ENCODE assay signal across 8 mouse cellular contexts in the genomic region with DNA sequence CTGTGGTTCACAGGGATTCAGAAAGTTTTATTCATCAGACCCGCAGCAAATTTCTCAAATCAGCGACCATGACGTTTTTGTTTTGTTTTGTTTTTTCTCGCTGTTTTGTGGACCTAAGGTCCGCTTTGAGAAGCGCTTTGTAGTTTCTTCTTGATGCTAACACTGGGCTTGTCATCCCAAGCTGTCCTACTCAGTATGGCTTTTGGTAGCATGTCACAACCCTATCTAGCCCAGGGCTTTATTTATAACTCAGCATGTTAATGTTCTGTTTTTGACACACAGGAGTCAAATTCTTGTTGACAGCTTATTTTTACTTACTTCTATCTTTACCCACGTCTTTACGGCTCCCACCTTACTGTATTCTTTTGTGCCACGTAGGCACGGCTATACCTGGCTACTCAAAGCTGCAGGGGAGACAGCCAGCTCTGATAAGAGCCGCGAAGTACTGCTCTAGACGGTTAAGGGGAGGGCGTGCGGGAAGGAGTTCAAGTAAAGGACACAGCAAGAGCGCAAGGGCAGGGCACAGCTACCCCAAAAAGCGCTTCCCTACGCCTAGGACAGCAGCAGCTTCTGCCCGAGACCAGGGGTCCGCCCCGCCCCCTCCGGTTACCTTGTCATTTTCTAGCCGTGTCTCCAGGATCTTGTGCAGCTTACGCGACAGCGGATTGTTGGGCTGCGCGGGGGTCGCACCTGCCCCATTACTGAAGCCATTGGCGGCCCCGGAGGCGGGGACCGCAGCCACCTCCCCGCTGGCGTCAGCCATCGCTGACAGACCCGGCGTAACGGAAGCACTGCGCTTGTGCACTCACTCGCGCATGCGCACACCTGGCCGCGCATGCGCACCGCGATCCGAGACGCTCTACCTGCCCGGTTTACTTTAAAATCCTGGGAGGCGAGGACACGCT. TPM values are rescaled to one million over a fixed set of nuclear protein-coding genes. Genes with fewer than 3 reads are reported as not detected.
DNase-seq lines count a peak whose midpoint lies in the region; ATAC-seq and TF ChIP-seq lines count a peak whose summit lies in the region.

Gene Cog6 (minus strand): TSS at position 802 of the 905 bp plus-strand sequence.

- H3K4me1 ChIP-seq in cortical plate, adult 2 months (ENCODE audit: control insufficient read depth, insufficient read depth, low read length) = peaks cover 2% of the 10 kb centered on the region; the same call in 1 of the 2 replicates

- peak within 1 kb of the TSS; percentile 86 for H3K4me3 ChIP-seq in cortical plate, adult 2 months (ENCODE audit: insufficient read depth, low read length)

- no peak within 1 kb of the TSS for H3K27ac ChIP-seq in cortical plate, adult 2 months (ENCODE audit: insufficient read depth, low read length)

- peak; percentile 91 for ATAC-seq in activated CD4-positive, CD25-positive, alpha-beta regulatory T cell, adult 4 months
- ATAC-seq in megakaryocyte progenitor cell, adult 5-6 weeks (replicated peaks; ENCODE audit: poor library complexity) = peak; percentile 96

- DNase-seq in gastrocnemius, postnatal 10 days = peak; percentile 82
- peak; percentile 94 for DNase-seq in induced T-regulatory cell, adult 2 months (ENCODE audit: low read depth)
- peak; percentile 54 to 84 for DNase-seq in left cerebral cortex, adult 9 months (ENCODE audit: low spot score in 2 of 2)
- peak; percentile 83 for DNase-seq in right cerebral cortex, postnatal 14 days
- peak; percentile 64 to 80 for DNase-seq in urinary bladder, postnatal 36 days (ENCODE audit: low spot score in 2 of 2)

- no peak for TF ChIP-seq CTCF in cortical plate, adult 2 months (IDR thresholded peaks at IDR 0.05; ENCODE audit: extremely low read depth, insufficient read depth, low read length)

- TF ChIP-seq POLR2A in cortical plate, adult 2 months (IDR thresholded peaks at IDR 0.05; ENCODE audit: extremely low read depth, insufficient read depth, low read length) = peak; percentile 92

RNA-seq across cellular contexts. Expression of gene Cog6, which starts in this region (rescaled TPM):
- 10 to 100 TPM; 17.4 to 19.5 TPM for polyA plus RNA-seq in activated CD4-positive, CD25-positive, alpha-beta regulatory T cell, adult 4 months (2017; shearing (Covaris generic))
- 38.8 and 41.0 TPM in 2 replicates for polyA plus RNA-seq in cortical plate, adult 2 months (2012; rRNA removed)
- total RNA-seq in gastrocnemius, postnatal 10 days (2021) = 10 to 100 TPM; 26.1 to 32.2 TPM
- 19.4 and 22.2 TPM in 2 replicates for total RNA-seq in megakaryocyte progenitor cell, adult 5-6 weeks (2015)
- total RNA-seq in megakaryocyte progenitor cell, adult 5-6 weeks (2017) = 23.6 and 28.9 TPM in 2 replicates
